Mouse (Mus musculus): ENCODE data around the gene Camk2g.
A peak's percentile ranks its signal among the peaks of the same experiment; 100 is the strongest.

The Camk2g gene

GRCm38 (mm10) chr14:20783526-20783925 lies 10.4 kb downstream of the Camk2g start:
- DNase-seq = no peak

GRCm38 (mm10) chr14:20782860-20783259 lies 11.0 kb downstream of the Camk2g start:
- DNase-seq = no peak

GRCm38 (mm10) chr14:20780217-20780616 lies 13.7 kb downstream of the Camk2g start:
- DNase-seq = no peak

- no peak for DNase-seq
Measured at GRCm38 (mm10) chr14:20778496-20778895, 15.4 kb downstream of the Camk2g start.

- DNase-seq = no peak
Measured at GRCm38 (mm10) chr14:20775661-20776060, 18.2 kb downstream of the Camk2g start.

GRCm38 (mm10) chr14:20773410-20773809 lies 20.5 kb downstream of the Camk2g start:
- no peak for DNase-seq

- no peak for DNase-seq
Measured at GRCm38 (mm10) chr14:20772808-20773207, 21.1 kb downstream of the Camk2g start.

- DNase-seq = no peak
Measured at GRCm38 (mm10) chr14:20771941-20772340, 21.9 kb downstream of the Camk2g start.

- no peak for DNase-seq
Measured at GRCm38 (mm10) chr14:20768581-20768980, 25.3 kb downstream of the Camk2g start.

- DNase-seq = no peak
Measured at GRCm38 (mm10) chr14:20767936-20768335, 26.0 kb downstream of the Camk2g start.

GRCm38 (mm10) chr14:20765642-20766258 lies 28.1 kb downstream of the Camk2g start:
- DNase-seq = peak; percentile 80

GRCm38 (mm10) chr14:20764942-20765341 lies 28.9 kb downstream of the Camk2g start:
- no peak for DNase-seq

- no peak for DNase-seq
Measured at GRCm38 (mm10) chr14:20758768-20759435, 35.0 kb downstream of the Camk2g start.

- peak; percentile 89 for DNase-seq
Measured at GRCm38 (mm10) chr14:20757370-20757907, 36.4 kb downstream of the Camk2g start.

GRCm38 (mm10) chr14:20753792-20754191 lies 40.1 kb downstream of the Camk2g start:
- no peak for DNase-seq

- no peak for DNase-seq
Measured at GRCm38 (mm10) chr14:20750503-20750902, 43.4 kb downstream of the Camk2g start.

- DNase-seq = no peak
Measured at GRCm38 (mm10) chr14:20749494-20750051, 44.3 kb downstream of the Camk2g start.

GRCm38 (mm10) chr14:20748388-20748787 lies 45.5 kb downstream of the Camk2g start:
- no peak for DNase-seq

GRCm38 (mm10) chr14:20746935-20747334 lies 47.0 kb downstream of the Camk2g start:
- DNase-seq = no peak

- DNase-seq = no peak
Measured at GRCm38 (mm10) chr14:20743614-20744013, 50.3 kb downstream of the Camk2g start.

GRCm38 (mm10) chr14:20741301-20741700 lies 52.6 kb downstream of the Camk2g start:
- no peak for DNase-seq

GRCm38 (mm10) chr14:20738511-20738910 lies 55.4 kb downstream of the Camk2g start:
- no peak for DNase-seq

- DNase-seq = peak; percentile 53
Measured at GRCm38 (mm10) chr14:20737306-20737705, 56.6 kb downstream of the Camk2g start.

GRCm38 (mm10) chr14:20735892-20736390 lies 57.9 kb downstream of the Camk2g start:
- DNase-seq = no peak
